Mouse (Mus musculus): ENCODE results near the gene Rassf6.

Rassf6 gene

GRCm38 (mm10) chr5:90640286-90641217, at the start of gene Rassf6:
TSS of gene Rassf6 (minus strand) at chr5:90640657.
- peak; percentile 37 for DNase-seq

GRCm38 (mm10) chr5:90689426-90690128, 49.1 kb upstream of the Rassf6 start:
- no peak for DNase-seq

GRCm38 (mm10) chr5:90687913-90688312, 47.5 kb upstream of the Rassf6 start:
- DNase-seq = no peak

GRCm38 (mm10) chr5:90684994-90685393, 44.5 kb upstream of the Rassf6 start:
- DNase-seq = no peak

GRCm38 (mm10) chr5:90681842-90682241, 41.4 kb upstream of the Rassf6 start:
- DNase-seq = no peak

GRCm38 (mm10) chr5:90677560-90677959, 37.1 kb upstream of the Rassf6 start:
- no peak for DNase-seq

- DNase-seq = no peak
Measured at GRCm38 (mm10) chr5:90661852-90662251, 21.4 kb upstream of the Rassf6 start.

- no peak for DNase-seq
Measured at GRCm38 (mm10) chr5:90661436-90661835, 21.0 kb upstream of the Rassf6 start.

GRCm38 (mm10) chr5:90660411-90660810, 20.0 kb upstream of the Rassf6 start:
- no peak for DNase-seq

GRCm38 (mm10) chr5:90656681-90657080, 16.2 kb upstream of the Rassf6 start:
- DNase-seq = no peak

GRCm38 (mm10) chr5:90655891-90656290, 15.4 kb upstream of the Rassf6 start:
- DNase-seq = no peak

- no peak for DNase-seq
Measured at GRCm38 (mm10) chr5:90654798-90655197, 14.3 kb upstream of the Rassf6 start.

GRCm38 (mm10) chr5:90652724-90653123, 12.3 kb upstream of the Rassf6 start:
- peak; percentile 36 for DNase-seq

- DNase-seq = no peak
Measured at GRCm38 (mm10) chr5:90650466-90651150, 10.2 kb upstream of the Rassf6 start.

GRCm38 (mm10) chr5:90647473-90647872, 7.0 kb upstream of the Rassf6 start:
- DNase-seq = no peak

- no peak for DNase-seq
Measured at GRCm38 (mm10) chr5:90646398-90646797, 5.9 kb upstream of the Rassf6 start.

GRCm38 (mm10) chr5:90645579-90645978, 5.1 kb upstream of the Rassf6 start:
- no peak for DNase-seq

GRCm38 (mm10) chr5:90641218-90641610, 757 bp upstream of the Rassf6 start:
- DNase-seq = no peak

- DNase-seq = no peak
Measured at GRCm38 (mm10) chr5:90634885-90635284, 5.6 kb downstream of the Rassf6 start.

- DNase-seq = no peak
Measured at GRCm38 (mm10) chr5:90628530-90628929, 11.9 kb downstream of the Rassf6 start.

GRCm38 (mm10) chr5:90628011-90628410, 12.4 kb downstream of the Rassf6 start:
- DNase-seq = no peak

GRCm38 (mm10) chr5:90627423-90627822, 13.0 kb downstream of the Rassf6 start:
- no peak for DNase-seq

GRCm38 (mm10) chr5:90624708-90625425, 15.6 kb downstream of the Rassf6 start:
- no peak for DNase-seq

All from right cerebral cortex, postnatal 25 days (tissue).